Mouse (Mus musculus) heart, embryonic 11.5 days (tissue): ENCODE results near the gene Zfp341. TPM values are rescaled to one million over a fixed set of nuclear protein-coding genes. Genes with fewer than 3 reads are reported as not detected.

Source experiments
- ATAC-seq: fragments of 200-750 bp; cut with Nextera tagmentation; replicated peaks from 2 replicates; pipeline ENCODE4 v1.8.0; 2017; ENCODE audit warnings: moderate library complexity; ENCODE audit not compliant: insufficient number of reproducible peaks, low FRiP score, low TSS enrichment
- H3K27ac ChIP-seq: fragments of 300-500 bp; sonication (generic); 2 replicates; pipeline ENCODE4 v1.5.1; 2014; ENCODE audit warnings: mild to moderate bottlenecking, low read depth, low read length
- H3K27me3 ChIP-seq: fragments of 300-500 bp; sonication (generic); 2 replicates; pipeline ENCODE4 v1.6.1; 2014; ENCODE audit warnings: mild to moderate bottlenecking, low read length, mixed read lengths; ENCODE audit not compliant: control insufficient read depth, insufficient read depth
- H3K36me3 ChIP-seq: fragments of 300-500 bp; sonication (generic); 2 replicates; pipeline ENCODE4 v1.6.1; 2014; ENCODE audit warnings: mild to moderate bottlenecking, low read length, moderate library complexity, mixed read lengths; ENCODE audit not compliant: control insufficient read depth, insufficient read depth
- H3K4me1 ChIP-seq: fragments of 300-500 bp; sonication (generic); 2 replicates; pipeline ENCODE4 v1.6.1; 2014; ENCODE audit warnings: low read length; ENCODE audit not compliant: control insufficient read depth, insufficient read depth
- H3K4me2 ChIP-seq: fragments of 300-500 bp; sonication (generic); 2 replicates; pipeline ENCODE4 v1.6.1; 2014; ENCODE audit warnings: mild to moderate bottlenecking, moderate library complexity
- H3K4me3 ChIP-seq: fragments of 300-500 bp; sonication (generic); 2 replicates; pipeline ENCODE4 v1.5.1; 2014; ENCODE audit warnings: low read depth, low read length
- H3K9ac ChIP-seq: fragments of 300-500 bp; sonication (generic); 2 replicates; pipeline ENCODE4 v1.6.1; 2014; ENCODE audit warnings: mild to moderate bottlenecking, low read depth, low read length, moderate library complexity
- H3K9me3 ChIP-seq: fragments of 300-500 bp; sonication (generic); replicated peaks from 2 replicates; pipeline ENCODE4 v1.6.1; 2016; ENCODE audit warnings: low read length; ENCODE audit not compliant: control insufficient read depth
- WGBS: fragments of 180-500 bp; shearing (Covaris S2); extraction: QIAGEN DNeasy Blood & Tissue Kit; methylation state at CpG from one replicate; pipeline ENCODE4 v1.1.7; 2014; ENCODE audit not compliant: insufficient replicate concordance; 5-methylcytosine and 5-hydroxymethylcytosine counted together
- polyA plus RNA-seq: library from polyadenylated mRNA; unstranded; fragments of >200 nt; fragmentation: Nextera tagmentation; extraction: Ambion mirVana; gene quantifications from 2 replicates; pipeline ENCODE4 v1.2.1, GENCODE M21; 2014

The Zfp341 gene
- polyA plus RNA-seq, 1 experiment from 2014 or later, result 0.77 TPM

DNA sequence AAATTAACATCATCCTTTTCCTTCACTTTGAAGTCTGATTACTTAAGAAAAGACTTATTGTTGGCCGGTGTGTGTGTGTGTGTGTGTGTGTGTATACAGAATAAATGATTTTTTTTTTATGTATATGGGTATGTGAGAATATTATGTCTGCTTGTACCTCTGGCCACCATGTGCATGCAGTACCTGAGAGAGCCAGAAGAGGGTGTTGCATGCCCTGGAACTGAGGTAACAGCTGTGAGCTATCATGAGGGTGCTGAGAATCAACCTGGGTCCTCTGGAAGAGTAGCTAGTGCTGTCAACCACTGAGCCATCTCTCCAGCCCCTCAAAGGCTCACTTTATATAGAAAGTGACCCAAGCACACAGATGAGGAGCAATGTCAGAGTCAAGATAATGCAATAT lies 31.7 kb upstream of the Zfp341 start:
- no peak for ATAC-seq
- no peak overlapping the region for H3K4me2 ChIP-seq
- peaks cover 6% of the 10 kb centered on the region for H3K4me1 ChIP-seq
- H3K36me3 ChIP-seq, result no peaks in the 10 kb centered on the region
- H3K4me3 ChIP-seq, result no peak overlapping the region
- H3K9me3 ChIP-seq, result no peaks in the 10 kb centered on the region
- H3K27me3 ChIP-seq, result 0 out of 2 replicates have a peak, but pooled peaks cover 2% of the 10 kb centered on the region
- H3K27ac ChIP-seq, result no peak overlapping the region
- no peak overlapping the region for H3K9ac ChIP-seq
- WGBS, result 97% methylated on average over 1 of the region's 1 CpGs

DNA sequence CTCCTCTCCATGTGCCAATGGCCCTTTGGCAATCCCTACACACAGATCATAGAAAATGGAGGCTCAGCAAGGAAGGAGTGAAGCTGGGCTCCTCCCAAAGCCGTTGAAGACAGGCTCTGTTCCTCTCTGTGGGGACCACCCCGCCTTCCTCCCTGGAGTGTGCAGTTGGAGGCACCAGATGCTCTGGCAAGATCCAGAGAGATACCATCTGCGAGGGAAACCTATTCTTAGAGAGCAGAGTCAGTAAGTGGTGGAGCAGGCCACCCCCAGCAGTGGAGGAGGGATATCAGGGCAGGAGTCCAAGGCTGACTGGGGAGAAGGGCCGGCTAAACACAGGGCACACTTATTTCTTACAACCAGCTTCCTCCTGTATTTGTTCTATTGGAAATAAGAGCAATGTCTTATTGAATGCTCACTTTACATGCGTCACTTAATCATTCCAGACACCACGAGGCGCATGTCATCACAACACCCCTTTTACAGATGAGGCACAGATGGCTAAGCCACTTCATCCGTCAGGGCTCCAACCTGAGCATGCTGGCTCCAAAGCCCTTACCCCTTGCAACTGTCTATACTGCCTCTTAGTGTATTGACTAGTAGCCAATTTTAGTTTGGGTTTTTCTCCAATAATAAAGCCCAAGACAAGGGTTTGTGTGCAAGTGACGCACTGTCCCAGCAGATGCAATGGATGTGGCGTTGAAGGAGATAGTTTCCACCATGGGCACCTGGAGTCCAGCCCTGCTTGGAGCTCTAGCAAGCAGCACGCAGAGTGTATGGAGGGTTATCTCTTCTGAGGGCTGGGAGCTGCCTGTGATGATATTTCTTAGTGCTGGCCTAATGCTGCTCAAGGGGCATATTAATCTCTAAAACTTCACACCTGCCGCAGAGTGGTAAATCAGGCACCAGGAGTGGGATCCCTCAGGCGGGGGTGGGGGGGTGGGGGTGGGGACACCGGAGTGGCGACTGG lies 28.9 kb upstream of the Zfp341 start:
- Histone ChIP-seq H3K9me3 (no peaks in the 10 kb centered on the region), H3K4me1 (peaks cover 6% of the 10 kb centered on the region), H3K27ac (no peak overlapping the region), H3K27me3 (0 out of 2 replicates have a peak, but pooled peaks cover 2% of the 10 kb centered on the region), H3K4me2 (no peak overlapping the region), H3K36me3 (no peaks in the 10 kb centered on the region), H3K9ac (no peak overlapping the region), H3K4me3 (no peak overlapping the region)
- 0 out of 2 replicates have a peak, but pooled peaks have one; percentile 41 for ATAC-seq
- WGBS, result 47% methylated on average over 15 of the region's 15 CpGs

- no peak for ATAC-seq
These were observed 28.0 kb upstream of the Zfp341 start for GRCm38 (mm10) chr2:154584931-154585601.

GRCm38 (mm10) chr2:154586405-154586804 lies 26.7 kb upstream of the Zfp341 start:
- no peak overlapping the region for H3K9ac ChIP-seq
- H3K27me3 ChIP-seq, result 0 out of 2 replicates have a peak, but pooled peaks cover 2% of the 10 kb centered on the region
- H3K9me3 ChIP-seq, result no peaks in the 10 kb centered on the region
- 73% methylated on average over 5 of the region's 5 CpGs for WGBS
- H3K4me3 ChIP-seq, result no peak overlapping the region
- H3K4me2 ChIP-seq, result no peak overlapping the region
- peaks cover 6% of the 10 kb centered on the region for H3K4me1 ChIP-seq
- H3K36me3 ChIP-seq, result no peaks in the 10 kb centered on the region
- H3K27ac ChIP-seq, result no peak overlapping the region
- no peak for ATAC-seq

More at GRCm38 (mm10) chr2:154584931-154585601, 28.0 kb upstream of the Zfp341 start:
- H3K4me3 ChIP-seq, result no peak overlapping the region
- H3K9me3 ChIP-seq, result no peaks in the 10 kb centered on the region
- 66% methylated on average over 17 of the region's 17 CpGs for WGBS
- no peak overlapping the region for H3K9ac ChIP-seq
- H3K4me2 ChIP-seq, result no peak overlapping the region
- H3K36me3 ChIP-seq, result no peaks in the 10 kb centered on the region
- peaks cover 6% of the 10 kb centered on the region for H3K4me1 ChIP-seq
- H3K27me3 ChIP-seq, result 0 out of 2 replicates have a peak, but pooled peaks cover 2% of the 10 kb centered on the region
- H3K27ac ChIP-seq, result no peak overlapping the region

- Histone ChIP-seq H3K9me3 (0 out of 2 replicates have a peak, but pooled peaks cover 3% of the 10 kb centered on the region), H3K36me3 (no peaks in the 10 kb centered on the region), H3K4me3 (no peak overlapping the region), H3K4me2 (no peak overlapping the region), H3K27ac (no peak overlapping the region), H3K27me3 (0 out of 2 replicates have a peak, but pooled peaks cover 2% of the 10 kb centered on the region), H3K4me1 (peaks cover 3% of the 10 kb centered on the region), H3K9ac (no peak overlapping the region)
- WGBS, result 82% methylated on average over 4 of the region's 4 CpGs
- no peak for ATAC-seq
These were observed 24.0 kb upstream of the Zfp341 start for GRCm38 (mm10) chr2:154589051-154589450.

- H3K4me3 ChIP-seq, result no peak overlapping the region
These were observed 21.9 kb upstream of the Zfp341 start for GRCm38 (mm10) chr2:154591239-154591638.

DNA sequence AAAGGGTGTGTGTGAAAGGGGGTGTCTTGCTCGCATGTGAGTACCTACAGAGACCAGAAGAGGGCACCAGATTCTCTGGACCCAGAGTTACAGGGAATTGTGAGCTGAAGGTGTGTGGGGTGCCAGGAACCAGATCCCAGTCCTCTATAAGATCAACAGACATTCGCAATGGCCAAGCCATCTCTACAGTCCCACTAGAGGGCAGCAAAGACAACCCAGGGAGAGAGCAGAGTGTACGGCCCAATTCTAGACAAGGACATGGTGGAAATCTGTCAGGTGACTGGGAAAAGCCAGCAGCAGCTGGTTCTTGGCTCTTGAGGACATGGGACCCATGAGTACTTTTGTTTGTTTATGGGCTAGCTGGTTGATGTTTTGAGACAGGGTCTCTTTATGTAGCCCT lies 20.1 kb upstream of the Zfp341 start:
- Histone ChIP-seq H3K36me3 (no peaks in the 10 kb centered on the region), H3K4me3 (no peak overlapping the region), H3K4me2 (no peak overlapping the region), H3K4me1 (no peaks in the 10 kb centered on the region), H3K9me3 (0 out of 2 replicates have a peak, but pooled peaks cover 3% of the 10 kb centered on the region), H3K27me3 (no peaks in the 10 kb centered on the region), H3K9ac (no peak overlapping the region), H3K27ac (no peak overlapping the region)
- 61% methylated on average over 3 of the region's 3 CpGs for WGBS
- no peak for ATAC-seq

More at GRCm38 (mm10) chr2:154591239-154591638, 21.9 kb upstream of the Zfp341 start:
- H3K27ac ChIP-seq, result no peak overlapping the region
- H3K9me3 ChIP-seq, result 0 out of 2 replicates have a peak, but pooled peaks cover 3% of the 10 kb centered on the region
- 84% methylated on average over 3 of the region's 3 CpGs for WGBS
- H3K36me3 ChIP-seq, result no peaks in the 10 kb centered on the region
- H3K4me1 ChIP-seq, result no peaks in the 10 kb centered on the region
- H3K4me2 ChIP-seq, result no peak overlapping the region
- ATAC-seq, result no peak
- no peak overlapping the region for H3K9ac ChIP-seq
- H3K27me3 ChIP-seq, result no peaks in the 10 kb centered on the region

- no peak for ATAC-seq
- WGBS, result 74% methylated on average over 5 of the region's 5 CpGs
- Histone ChIP-seq H3K27me3 (no peaks in the 10 kb centered on the region), H3K36me3 (no peaks in the 10 kb centered on the region), H3K9ac (no peak overlapping the region), H3K4me2 (no peak overlapping the region), H3K4me3 (no peak overlapping the region), H3K4me1 (no peaks in the 10 kb centered on the region), H3K27ac (no peak overlapping the region), H3K9me3 (0 out of 2 replicates have a peak, but pooled peaks cover 3% of the 10 kb centered on the region)
These were observed 17.3 kb upstream of the Zfp341 start for GRCm38 (mm10) chr2:154595775-154596174.
